Mouse (Mus musculus) macrophage (primary cell): ENCODE results near the gene Fbxo46. TPM values are rescaled to one million over a fixed set of nuclear protein-coding genes. Genes with fewer than 3 reads are reported as not detected.

ENCODE experiments used
- H3K27ac ChIP-seq: fragments of 350-480 bp; formaldehyde crosslinking; 2 replicates; pipeline ENCODE4 v1.9.0; 2021
- H3K36me3 ChIP-seq: fragments of 350-480 bp; formaldehyde crosslinking; 2 replicates; pipeline ENCODE4 v1.9.0; 2021; ENCODE audit errors: inconsistent target
- H3K4me3 ChIP-seq: fragments of 350-480 bp; formaldehyde crosslinking; 2 replicates; pipeline ENCODE4 v1.9.0; 2021; ENCODE audit errors: inconsistent target
- H3K79me2 ChIP-seq: fragments of 350-480 bp; formaldehyde crosslinking; 2 replicates; pipeline ENCODE4 v1.9.0; 2021; ENCODE audit errors: inconsistent target
- WGBS: methylation state at CpG from one replicate; pipeline ENCODE4 v1.1.7; 2026; ENCODE audit warnings: inconsistent platforms; ENCODE audit not compliant: missing documents; 5-methylcytosine and 5-hydroxymethylcytosine counted together
- polyA plus RNA-seq: library from polyadenylated mRNA; stranded (reverse); fragments of 250-400 nt; gene quantifications from 3 replicates; pipeline ENCODE4 v1.2.4, GENCODE M21; 2018; ENCODE audit warnings: inconsistent platforms

Gene Fbxo46
- polyA plus RNA-seq, 1 experiment from 2014 or later: 3.8 TPM

GRCm38 (mm10) chr7:19178035-19178434, 58.4 kb downstream of the Fbxo46 start:
- 30% methylated on average over 18 of the region's 18 CpGs for WGBS
- H3K79me2 ChIP-seq: no peaks in the 10 kb centered on the region
- H3K36me3 ChIP-seq: no peaks in the 10 kb centered on the region
- no peak overlapping the region for H3K27ac ChIP-seq
- H3K4me3 ChIP-seq: no peak overlapping the region

- H3K27ac ChIP-seq: no peak overlapping the region
- no peaks in the 10 kb centered on the region for H3K36me3 ChIP-seq
- 6% methylated on average over 25 of the region's 27 CpGs for WGBS
- no peaks in the 10 kb centered on the region for H3K79me2 ChIP-seq
- H3K4me3 ChIP-seq: no peak overlapping the region
These were observed 58.9 kb downstream of the Fbxo46 start for GRCm38 (mm10) chr7:19178443-19179092.

DNA sequence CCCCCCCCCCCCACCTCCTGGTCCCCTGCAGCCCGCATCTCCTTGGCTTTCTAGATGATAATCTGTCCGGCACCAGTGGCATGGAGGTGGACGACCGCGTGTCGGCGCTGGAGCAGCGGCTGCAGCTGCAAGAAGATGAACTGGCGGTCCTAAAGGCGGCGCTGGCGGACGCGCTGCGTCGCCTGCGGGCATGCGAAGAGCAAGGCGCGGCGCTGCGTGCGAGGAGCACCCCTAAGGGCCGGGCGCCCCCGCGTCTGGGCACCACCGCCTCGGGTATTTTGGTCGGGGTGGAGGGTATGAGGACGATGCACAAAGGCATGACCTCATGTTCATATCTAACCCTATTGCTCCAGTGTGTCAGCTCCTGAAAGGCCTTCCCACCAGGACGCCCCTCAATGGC, 59.5 kb downstream of the Fbxo46 start:
- no peak overlapping the region for H3K4me3 ChIP-seq
- H3K79me2 ChIP-seq: no peaks in the 10 kb centered on the region
- no peaks in the 10 kb centered on the region for H3K36me3 ChIP-seq
- 5% methylated on average over 27 of the region's 32 CpGs for WGBS
- no peak overlapping the region for H3K27ac ChIP-seq

- Histone ChIP-seq H3K79me2 (no peaks in the 10 kb centered on the region), H3K36me3 (no peaks in the 10 kb centered on the region), H3K4me3 (no peak overlapping the region), H3K27ac (no peak overlapping the region)
- WGBS: 61% methylated on average over 6 of the region's 6 CpGs
These were observed 60.3 kb downstream of the Fbxo46 start for GRCm38 (mm10) chr7:19179936-19180335.

GRCm38 (mm10) chr7:19180862-19181429, 61.3 kb downstream of the Fbxo46 start:
- Histone ChIP-seq H3K27ac (peak overlapping the region; percentile 40), H3K4me3 (peak overlapping the region; percentile 81), H3K36me3 (peaks cover 4% of the 10 kb centered on the region; the same call in 1 of the 2 replicates), H3K79me2 (no peaks in the 10 kb centered on the region)
- 2% methylated on average over 27 of the region's 27 CpGs for WGBS

DNA sequence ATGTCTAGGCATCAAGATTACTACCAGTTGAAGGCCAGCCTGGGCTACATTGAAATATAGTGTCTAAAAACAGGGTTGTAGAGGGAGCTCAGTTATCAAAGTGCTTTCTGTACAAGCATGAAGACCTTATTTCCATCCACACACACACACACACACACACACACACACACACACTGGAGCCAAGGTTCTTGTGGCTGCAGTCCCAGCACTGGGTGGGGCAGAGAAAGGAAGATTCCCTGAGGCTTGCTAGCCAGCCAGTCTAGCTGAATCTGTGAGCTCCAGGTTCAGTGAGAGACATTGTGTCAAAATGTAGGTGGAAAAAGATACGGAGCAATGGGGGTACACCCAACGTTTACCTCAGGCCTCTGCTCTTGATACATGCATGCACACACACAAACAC, 64.6 kb downstream of the Fbxo46 start:
- no peaks in the 10 kb centered on the region for H3K79me2 ChIP-seq
- peaks cover 22% of the 10 kb centered on the region; the same call in 1 of the 2 replicates for H3K36me3 ChIP-seq
- 78% methylated on average over 2 of the region's 2 CpGs for WGBS
- H3K27ac ChIP-seq: no peak overlapping the region
- no peak overlapping the region for H3K4me3 ChIP-seq

GRCm38 (mm10) chr7:19184758-19185157, 65.1 kb downstream of the Fbxo46 start:
- Histone ChIP-seq H3K79me2 (no peaks in the 10 kb centered on the region), H3K4me3 (no peak overlapping the region), H3K27ac (no peak overlapping the region), H3K36me3 (peaks cover 22% of the 10 kb centered on the region; the same call in 1 of the 2 replicates)
- WGBS: 93% methylated on average over 6 of the region's 6 CpGs

Other genes with a start within 250 kb of the Fbxo46 start
- gene Pglyrp1, start 248.5 kb upstream of the Fbxo46 start, polyA plus RNA-seq: 1.3 to 1.4 TPM in 2 of 3 replicates, not detected in the other
- 4.1 to 8.9 TPM (median 8.4 TPM) in 3 replicates for gene Ccdc61, start 209.4 kb upstream of the Fbxo46 start, polyA plus RNA-seq
- gene Nova2, start 194.0 kb upstream of the Fbxo46 start, polyA plus RNA-seq: 0.01 TPM in 1 of 3 replicates, not detected in the others
- gene Nanos2, start 132.5 kb upstream of the Fbxo46 start, polyA plus RNA-seq: not detected in 3 replicates
- 0.25 to 0.49 TPM (median 0.46 TPM) in 3 replicates for gene Mypop, start 128.6 kb upstream of the Fbxo46 start, polyA plus RNA-seq
- gene Irf2bp1, start 115.8 kb upstream of the Fbxo46 start, polyA plus RNA-seq: 7.1 to 12.7 TPM (median 12.6 TPM) in 3 replicates
- not detected in 3 replicates for gene Foxa3, start 96.3 kb upstream of the Fbxo46 start, polyA plus RNA-seq
- gene Sympk, start 95.5 kb upstream of the Fbxo46 start, polyA plus RNA-seq: 34.2 to 90.4 TPM (median 59.0 TPM) in 3 replicates
- gene Rsph6a, start 65.2 kb upstream of the Fbxo46 start, polyA plus RNA-seq: not detected in 3 replicates
- gene Dmwd, start 43.6 kb upstream of the Fbxo46 start, polyA plus RNA-seq: 0.19 to 12.9 TPM (median 0.32 TPM) in 3 replicates
- gene Dmpk, start 36.0 kb upstream of the Fbxo46 start, polyA plus RNA-seq: 0.66 to 30.4 TPM (median 0.95 TPM) in 3 replicates
- gene Six5, start 25.3 kb upstream of the Fbxo46 start, polyA plus RNA-seq: 0.22 to 0.68 TPM (median 0.24 TPM) in 3 replicates
- not detected in 3 replicates for gene Gm4969, start 1.5 kb upstream of the Fbxo46 start, polyA plus RNA-seq
- gene Qpctl, start 29.4 kb downstream of the Fbxo46 start, polyA plus RNA-seq: 9.0 to 15.2 TPM (median 12.0 TPM) in 3 replicates
- gene Snrpd2, start 29.9 kb downstream of the Fbxo46 start, polyA plus RNA-seq: 19.9 to 46.5 TPM (median 29.5 TPM) in 3 replicates
- gene Gipr, start 46.3 kb downstream of the Fbxo46 start, polyA plus RNA-seq: not detected in 3 replicates
- 14.8 to 23.5 TPM (median 15.4 TPM) in 3 replicates for gene Eml2, start 56.6 kb downstream of the Fbxo46 start, polyA plus RNA-seq
- 0.09 TPM in 1 of 3 replicates, not detected in the others for gene Gpr4, start 92.7 kb downstream of the Fbxo46 start, polyA plus RNA-seq
- gene Opa3, start 108.5 kb downstream of the Fbxo46 start, polyA plus RNA-seq: 17.8 to 20.2 TPM (median 18.5 TPM) in 3 replicates
- 29.1 to 79.7 TPM (median 69.5 TPM) in 3 replicates for gene Vasp, start 152.0 kb downstream of the Fbxo46 start, polyA plus RNA-seq
- gene Ppm1n, start 160.2 kb downstream of the Fbxo46 start, polyA plus RNA-seq: 0.38 TPM in 1 of 3 replicates, not detected in the others
- 0.09 to 0.52 TPM (median 0.32 TPM) in 3 replicates for gene Rtn2, start 162.8 kb downstream of the Fbxo46 start, polyA plus RNA-seq
- gene Fosb, start 190.2 kb downstream of the Fbxo46 start, polyA plus RNA-seq: 0.74 to 2.0 TPM (median 1.2 TPM) in 3 replicates
- gene Ercc1, start 224.9 kb downstream of the Fbxo46 start, polyA plus RNA-seq: 16.4 to 18.9 TPM (median 16.8 TPM) in 3 replicates
- gene Cd3eap, start 239.6 kb downstream of the Fbxo46 start, polyA plus RNA-seq: 12.4 to 20.7 TPM (median 20.5 TPM) in 3 replicates
- 2.8 to 2.9 TPM (median 2.8 TPM) in 3 replicates for gene Ppp1r13l, start 239.9 kb downstream of the Fbxo46 start, polyA plus RNA-seq